Mouse (Mus musculus) erythroblast, embryonic 14.5 days (primary cell): ENCODE results near the gene Tecpr1.

Experiments used
- GATA1 ChIP-seq: IDR thresholded peaks from 2 replicates; pipeline ENCODE4 v1.6.1; 2012; ENCODE audit warnings: low read length, inconsistent platforms, mixed read lengths
- TAL1 ChIP-seq: IDR thresholded peaks from 3 replicates; pipeline ENCODE4 v1.6.1; 2012; ENCODE audit warnings: low read length, inconsistent platforms, mixed read lengths

DNA sequence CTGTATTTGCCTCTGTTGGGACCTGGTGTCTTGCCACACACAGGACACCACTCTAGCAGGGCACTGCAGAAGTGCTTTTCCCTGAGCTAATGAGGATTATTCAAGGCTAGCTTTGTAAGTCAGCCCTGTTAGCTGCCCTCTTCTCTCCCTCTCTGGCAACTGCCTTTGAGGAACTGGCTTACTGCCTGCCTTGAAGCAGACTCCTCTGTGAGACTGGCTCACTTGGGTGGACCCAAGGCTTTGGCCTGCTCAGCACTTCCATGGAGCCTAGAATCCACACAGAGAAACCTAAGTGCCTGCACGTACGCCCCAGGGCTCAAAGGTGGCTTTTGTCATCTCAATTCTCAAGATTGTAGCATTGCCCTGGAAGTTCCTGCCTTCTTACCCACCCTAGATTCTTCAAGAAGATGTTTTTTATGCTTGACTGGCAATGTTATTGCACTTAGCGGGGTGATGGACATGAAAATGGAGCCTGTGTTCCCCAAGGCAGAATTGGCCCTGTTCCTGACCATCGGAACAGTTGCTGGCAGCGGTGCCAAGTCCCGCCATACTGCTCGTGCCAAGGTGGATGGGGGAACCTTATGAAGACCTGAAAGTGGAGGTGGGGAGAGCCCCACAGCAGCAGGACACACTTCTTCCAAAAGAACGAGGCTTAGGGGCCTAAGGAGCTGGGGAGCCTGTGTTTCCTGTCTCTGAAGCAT, 54.0 kb downstream of the Tecpr1 start:
- no peak for TF ChIP-seq GATA1
- TF ChIP-seq TAL1, result no peak
